Mouse (Mus musculus): ENCODE results near the gene Smg7. TPM values are rescaled to one million over a fixed set of nuclear protein-coding genes. Genes with fewer than 3 reads are reported as not detected.
A peak's percentile ranks its signal among the peaks of the same experiment; 100 is the strongest.

Gene Smg7
- total RNA-seq, 2 experiments from 2014 or later: 42.2 to 43.1 TPM

GRCm38 (mm10) chr1:152807619-152808391 lies 94.6 kb downstream of the Smg7 start:
- peak in 1 of 2 experiments; percentile 59 for DNase-seq

GRCm38 (mm10) chr1:152804907-152805306 lies 97.5 kb downstream of the Smg7 start:
- peak in 1 of 2 experiments; percentile 34 for DNase-seq

GRCm38 (mm10) chr1:152800633-152801176 lies 101.7 kb downstream of the Smg7 start:
- no peak for DNase-seq

- DNase-seq: peak in 1 of 2 experiments; percentile 56
Measured at GRCm38 (mm10) chr1:152799897-152800296, 102.5 kb downstream of the Smg7 start, which contains the start of gene Ncf2. Gene Ncf2 (plus strand): TSS chr1:152800194.

- peak in 1 of 2 experiments; percentile 68 for DNase-seq
Measured at GRCm38 (mm10) chr1:152798125-152798524, 104.3 kb downstream of the Smg7 start.

- DNase-seq: peak in 1 of 2 experiments; percentile 37
Measured at GRCm38 (mm10) chr1:152796683-152797263, 105.7 kb downstream of the Smg7 start.

GRCm38 (mm10) chr1:152795688-152796255 lies 106.7 kb downstream of the Smg7 start:
- DNase-seq: no peak

GRCm38 (mm10) chr1:152793495-152794130 lies 108.8 kb downstream of the Smg7 start:
- DNase-seq: no peak

- no peak for DNase-seq
Measured at GRCm38 (mm10) chr1:152792736-152793494, 109.5 kb downstream of the Smg7 start.

- DNase-seq: no peak
Measured at GRCm38 (mm10) chr1:152791269-152791668, 111.2 kb downstream of the Smg7 start.

- DNase-seq: no peak
Measured at GRCm38 (mm10) chr1:152790821-152791220, 111.6 kb downstream of the Smg7 start.

GRCm38 (mm10) chr1:152790254-152790653 lies 112.2 kb downstream of the Smg7 start:
- DNase-seq: peak; percentile 41 to 67

- DNase-seq: no peak
Measured at GRCm38 (mm10) chr1:152788121-152788660, 114.3 kb downstream of the Smg7 start.

Other genes starting within 250 kb of the Smg7 start
- not detected for gene Apobec4, start 152.1 kb downstream of the Smg7 start, total RNA-seq (2021)
- gene Rgl1, start 136.3 kb downstream of the Smg7 start, total RNA-seq (2021): 10 to 100 TPM; 23.5 to 25.8 TPM
- gene Arpc5, start 136.1 kb downstream of the Smg7 start, total RNA-seq (2021): 10 to 100 TPM; 26.2 to 29.7 TPM
- gene Ncf2, start 102.5 kb downstream of the Smg7 start, total RNA-seq (2021): 1 to 10 TPM; 3.4 to 5.6 TPM
- gene Nmnat2, start 52.3 kb upstream of the Smg7 start, total RNA-seq (2021): under 1 TPM; 0.27 to 0.51 TPM